Comparison of ENCODE assay signal across 26 mouse cellular contexts in the genomic region with DNA sequence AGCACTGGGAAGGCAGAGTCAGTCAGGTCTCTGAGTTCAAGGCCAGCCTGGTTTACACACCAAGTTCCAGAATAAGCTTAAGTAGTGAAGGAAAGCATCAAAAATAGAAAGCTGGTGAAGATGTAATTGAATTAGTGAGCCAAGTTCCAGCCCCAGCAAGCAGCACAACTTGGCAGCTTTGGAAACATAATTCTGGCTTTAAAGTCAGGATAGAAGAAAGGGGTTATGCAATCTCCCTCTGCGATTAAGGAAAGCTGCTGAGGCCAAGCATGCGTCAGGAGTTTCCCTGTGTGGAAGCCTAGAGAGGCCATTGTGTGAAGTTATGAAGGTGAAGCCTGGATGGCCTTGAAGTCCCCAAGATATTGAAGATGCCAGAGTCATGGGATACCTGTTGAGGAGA.
DNase-seq lines count a peak whose midpoint lies in the region; ATAC-seq and TF ChIP-seq lines count a peak whose summit lies in the region.
"Had no signal": no experiment of that assay in that cellular context is flagged by ENCODE, and none has a peak within 500 bp of the region (broad histone marks: within the 10 kb centered on the region; RNA-seq: fewer than 3 reads in every experiment).

No protein-coding gene starts in this region.

- no peak overlapping the region for H3K4me3 ChIP-seq in lung, embryonic 14.5 days (ENCODE audit: low read depth, low read length)
- H3K4me3 ChIP-seq in midbrain, embryonic 11.5 days (ENCODE audit: low read depth, low read length): no peak overlapping the region
- H3K4me3 ChIP-seq: forebrain, embryonic 12.5 days; heart, embryonic 10.5 days; hindbrain, embryonic 13.5 days; left cerebral cortex, adult 2 months; liver, embryonic 13.5 days; midbrain, embryonic 10.5 days; neural tube, embryonic 15.5 days had no signal

- H3K27ac ChIP-seq in lung, embryonic 14.5 days (ENCODE audit: low read depth): no peak overlapping the region
- H3K27ac ChIP-seq in midbrain, embryonic 11.5 days (ENCODE audit: low read depth, low read length): no peak overlapping the region
- H3K27ac ChIP-seq: forebrain, embryonic 12.5 days; heart, embryonic 10.5 days; hindbrain, embryonic 13.5 days; left cerebral cortex, adult 2 months; liver, embryonic 13.5 days; macrophage; midbrain, embryonic 10.5 days; neural tube, embryonic 15.5 days; stomach, postnatal 0 days had no signal

- H3K9me3 ChIP-seq in lung, embryonic 14.5 days (ENCODE audit: low read depth, low read length): no peaks in the 10 kb centered on the region
- H3K9me3 ChIP-seq in midbrain, embryonic 11.5 days (ENCODE audit: control insufficient read depth, low read length): no peaks in the 10 kb centered on the region
- H3K9me3 ChIP-seq: forebrain, embryonic 12.5 days; heart, embryonic 10.5 days; hindbrain, embryonic 13.5 days; liver, embryonic 13.5 days; midbrain, embryonic 10.5 days; neural tube, embryonic 15.5 days had no signal

- no peak for TF ChIP-seq CTCF in lung, embryonic 14.5 days (IDR thresholded peaks at IDR 0.05; ENCODE audit: low read depth)

- no peak overlapping the region for H3K4me2 ChIP-seq in lung, embryonic 14.5 days
- no peak overlapping the region for H3K4me2 ChIP-seq in midbrain, embryonic 11.5 days
- H3K4me2 ChIP-seq: forebrain, embryonic 12.5 days; hindbrain, embryonic 13.5 days; liver, embryonic 13.5 days; neural tube, embryonic 15.5 days had no signal

- H3K36me3 ChIP-seq in lung, embryonic 14.5 days (ENCODE audit: insufficient read depth): no peaks in the 10 kb centered on the region
- H3K36me3 ChIP-seq in midbrain, embryonic 11.5 days (ENCODE audit: control insufficient read depth, insufficient read depth, low read length): no peaks in the 10 kb centered on the region
- H3K36me3 ChIP-seq: forebrain, embryonic 12.5 days; heart, embryonic 10.5 days; hindbrain, embryonic 13.5 days; liver, embryonic 13.5 days; midbrain, embryonic 10.5 days; neural tube, embryonic 15.5 days had no signal

- H3K27me3 ChIP-seq in lung, embryonic 14.5 days (ENCODE audit: insufficient read depth, low read length): no peaks in the 10 kb centered on the region
- no peaks in the 10 kb centered on the region for H3K27me3 ChIP-seq in midbrain, embryonic 11.5 days (ENCODE audit: control insufficient read depth, insufficient read depth, low read length)
- H3K27me3 ChIP-seq: forebrain, embryonic 12.5 days; hindbrain, embryonic 13.5 days; liver, embryonic 13.5 days; neural tube, embryonic 15.5 days had no signal

- peak; percentile 80 for ATAC-seq in frontal cortex, adult (ENCODE audit: low TSS enrichment)
- no peak for ATAC-seq in lung, embryonic 14.5 days (ENCODE audit: insufficient read depth)
- ATAC-seq in midbrain, embryonic 11.5 days (ENCODE audit: low FRiP score): no peak
- ATAC-seq: CD4-positive, CD25-positive, alpha-beta regulatory T cell, adult 4 months had no signal

- DNase-seq in frontal cortex, postnatal 25 days (ENCODE audit: low spot score in 2 of 2): no peak
- DNase-seq in lung, embryonic 14.5 days: peak; percentile 30
- DNase-seq in lung, postnatal 14 days: no peak
- DNase-seq in 3T3-L1 (ENCODE audit: low read depth, low spot score): peak; percentile 9
- DNase-seq in fibroblast of lung, adult 2 months (ENCODE audit: low read depth): peak; percentile 27
- DNase-seq in midbrain, embryonic 11.5 days (ENCODE audit: low spot score, missing footprints): no peak
- DNase-seq: adrenal gland, adult 2 months; cerebellum, adult 18-20 months; cerebellum, postnatal 14 days; gastrocnemius, postnatal 10 days; kidney, adult 11 months; kidney, postnatal 4 days; layer of hippocampus, adult 9-11 months; liver, embryonic 13.5 days; thymus, adult 2 months; thymus, postnatal 4 days had no signal

- no peaks in the 10 kb centered on the region for H3K4me1 ChIP-seq in lung, embryonic 14.5 days (ENCODE audit: insufficient read depth)
- H3K4me1 ChIP-seq in midbrain, embryonic 11.5 days (ENCODE audit: control insufficient read depth, insufficient read depth, low read length): no peaks in the 10 kb centered on the region
- H3K4me1 ChIP-seq: forebrain, embryonic 12.5 days; liver, embryonic 13.5 days; midbrain, embryonic 10.5 days had no signal

- WGBS in lung, embryonic 14.5 days: 89% methylated on average over 2 of the region's 2 CpGs
- 94% methylated on average over 2 of the region's 2 CpGs for WGBS in midbrain, embryonic 11.5 days

- H3K9ac ChIP-seq in lung, embryonic 14.5 days: no peak overlapping the region
- H3K9ac ChIP-seq in midbrain, embryonic 11.5 days (ENCODE audit: low read length): no peak overlapping the region
- H3K9ac ChIP-seq: forebrain, embryonic 12.5 days; hindbrain, embryonic 13.5 days; liver, embryonic 13.5 days; neural tube, embryonic 15.5 days had no signal

Comparison
In these comparisons a context has a peak if more than half of its experiments do, and no peak if none do; other contexts are left out.
1. DNase-seq: peak in lung, embryonic 14.5 days (single experiment), 3T3-L1 (single experiment) and fibroblast of lung, adult 2 months (single experiment); none in frontal cortex, postnatal 25 days (0 of 2), lung, postnatal 14 days (single experiment) and midbrain, embryonic 11.5 days (single experiment).